Mouse (Mus musculus): ENCODE results near the gene Clcnka.
A peak's percentile ranks its signal among the peaks of the same experiment; 100 is the strongest.

Clcnka gene

GRCm38 (mm10) chr4:141422841-141423240, 24.3 kb upstream of the Clcnka start:
- no peak for DNase-seq (ENCODE audit: extremely low spot score, low spot score)

- DNase-seq (ENCODE audit: extremely low spot score, low spot score), result no peak
Measured at GRCm38 (mm10) chr4:141421423-141421822, 22.9 kb upstream of the Clcnka start.

- DNase-seq (ENCODE audit: extremely low spot score, low spot score), result no peak
Measured at GRCm38 (mm10) chr4:141420886-141421285, 22.4 kb upstream of the Clcnka start.

GRCm38 (mm10) chr4:141420192-141420829, 21.8 kb upstream of the Clcnka start, which contains the start of gene Hspb7:
Gene Hspb7, plus strand, starts transcription at chr4:141420779.
- no peak for DNase-seq (ENCODE audit: extremely low spot score, low spot score)

GRCm38 (mm10) chr4:141419398-141420191, 21.1 kb upstream of the Clcnka start:
- no peak for DNase-seq (ENCODE audit: extremely low spot score, low spot score)

- no peak for DNase-seq (ENCODE audit: extremely low spot score, low spot score)
Measured at GRCm38 (mm10) chr4:141415924-141416323, 17.4 kb upstream of the Clcnka start, which contains the start of gene Clcnkb. Gene Clcnkb, minus strand, starts transcription at chr4:141416014.

- DNase-seq (ENCODE audit: extremely low spot score, low spot score), result no peak
Measured at GRCm38 (mm10) chr4:141411430-141411992, 13.0 kb upstream of the Clcnka start.

- no peak for DNase-seq (ENCODE audit: extremely low spot score, low spot score)
Measured at GRCm38 (mm10) chr4:141408577-141408976, 10.1 kb upstream of the Clcnka start.

- DNase-seq (ENCODE audit: extremely low spot score, low spot score), result no peak
Measured at GRCm38 (mm10) chr4:141406516-141407299, 8.2 kb upstream of the Clcnka start.

- DNase-seq (ENCODE audit: extremely low spot score, low spot score), result no peak
Measured at GRCm38 (mm10) chr4:141405314-141405622, 6.7 kb upstream of the Clcnka start.

GRCm38 (mm10) chr4:141404518-141405313, 6.2 kb upstream of the Clcnka start:
- peak; percentile 92 for DNase-seq (ENCODE audit: extremely low spot score, low spot score)

GRCm38 (mm10) chr4:141400171-141400570, 1.6 kb upstream of the Clcnka start:
- no peak for DNase-seq (ENCODE audit: extremely low spot score, low spot score)

- DNase-seq (ENCODE audit: extremely low spot score, low spot score), result no peak
Measured at GRCm38 (mm10) chr4:141397861-141398260, 663 bp downstream of the Clcnka start.

GRCm38 (mm10) chr4:141394751-141395150, 3.8 kb downstream of the Clcnka start:
- no peak for DNase-seq (ENCODE audit: extremely low spot score, low spot score)

GRCm38 (mm10) chr4:141391293-141391692, 7.2 kb downstream of the Clcnka start:
- no peak for DNase-seq (ENCODE audit: extremely low spot score, low spot score)

GRCm38 (mm10) chr4:141389366-141390150, 9.0 kb downstream of the Clcnka start:
- no peak for DNase-seq (ENCODE audit: extremely low spot score, low spot score)

GRCm38 (mm10) chr4:141387933-141388332, 10.6 kb downstream of the Clcnka start:
- no peak for DNase-seq (ENCODE audit: extremely low spot score, low spot score)

- peak; percentile 85 for DNase-seq (ENCODE audit: extremely low spot score, low spot score)
Measured at GRCm38 (mm10) chr4:141387093-141387784, 11.3 kb downstream of the Clcnka start.

GRCm38 (mm10) chr4:141386150-141386549, 12.4 kb downstream of the Clcnka start:
- no peak for DNase-seq (ENCODE audit: extremely low spot score, low spot score)

Data from neural tube, embryonic 10.5 days (tissue).